Mouse (Mus musculus): Measurements from ENCODE around the gene Gm340. TPM values are rescaled to one million over a fixed set of nuclear protein-coding genes. Genes with fewer than 3 reads are reported as not detected.

The Gm340 gene
- polyA plus RNA-seq (2016; fragmentation: Nextera tagmentation; extraction: Ambion mirVana), result 3.1 and 3.4 TPM in 2 replicates

GRCm38 (mm10) chr19:41581706-41582420 lies at the start of gene Gm340:
TSS of gene Gm340 (plus strand) at chr19:41582370.
- Histone ChIP-seq H3K27ac (no peak within 1 kb of the TSS), H3K9me3 (no peaks in the 10 kb centered on the region), H3K9ac (no peak within 1 kb of the TSS), H3K27me3 (replicated peaks) (no peaks in the 10 kb centered on the region), H3K4me3 (no peak within 1 kb of the TSS), H3K36me3 (peaks cover 50% of the 10 kb centered on the region), H3K4me1 (no peaks in the 10 kb centered on the region), H3K4me2 (replicated peaks) (no peak within 1 kb of the TSS)
- no peak for ATAC-seq (ENCODE audit: low FRiP score, low read depth)
- WGBS, result 94% methylated on average over 23 of the region's 23 CpGs

- 91% methylated on average over 3 of the region's 3 CpGs for WGBS
- ATAC-seq (ENCODE audit: low FRiP score, low read depth), result no peak
- H3K9ac ChIP-seq, result no peak overlapping the region
These were observed 48.1 kb upstream of the Gm340 start for GRCm38 (mm10) chr19:41534021-41534420.

GRCm38 (mm10) chr19:41556981-41557380 lies 25.2 kb upstream of the Gm340 start:
- Histone ChIP-seq H3K4me3 (no peak overlapping the region), H3K27me3 (replicated peaks) (no peaks in the 10 kb centered on the region), H3K27ac (no peak overlapping the region), H3K4me1 (no peaks in the 10 kb centered on the region), H3K9ac (no peak overlapping the region), H3K36me3 (peaks cover 26% of the 10 kb centered on the region), H3K4me2 (replicated peaks) (no peak overlapping the region), H3K9me3 (no peaks in the 10 kb centered on the region)
- ATAC-seq (ENCODE audit: low FRiP score, low read depth), result no peak
- WGBS, result 88% methylated on average over 4 of the region's 4 CpGs

More at GRCm38 (mm10) chr19:41534021-41534420, 48.1 kb upstream of the Gm340 start:
- Histone ChIP-seq H3K36me3 (peaks cover 5% of the 10 kb centered on the region; the same call in 1 of the 2 replicates), H3K9me3 (no peaks in the 10 kb centered on the region), H3K27ac (no peak overlapping the region), H3K4me3 (no peak overlapping the region), H3K4me1 (no peaks in the 10 kb centered on the region), H3K27me3 (replicated peaks) (no peaks in the 10 kb centered on the region), H3K4me2 (replicated peaks) (no peak overlapping the region)

GRCm38 (mm10) chr19:41557491-41557890 lies 24.7 kb upstream of the Gm340 start:
- H3K9me3 ChIP-seq, result no peaks in the 10 kb centered on the region
- no peak overlapping the region for H3K27ac ChIP-seq
- ATAC-seq (ENCODE audit: low FRiP score, low read depth), result no peak
- 92% methylated on average over 4 of the region's 4 CpGs for WGBS
- H3K4me2 ChIP-seq (replicated peaks), result no peak overlapping the region
- no peaks in the 10 kb centered on the region for H3K27me3 ChIP-seq (replicated peaks)
- H3K36me3 ChIP-seq, result peaks cover 23% of the 10 kb centered on the region
- H3K4me3 ChIP-seq, result no peak overlapping the region
- H3K4me1 ChIP-seq, result no peaks in the 10 kb centered on the region
- H3K9ac ChIP-seq, result no peak overlapping the region

GRCm38 (mm10) chr19:41558891-41559486 lies 23.2 kb upstream of the Gm340 start:
- no peak overlapping the region for H3K4me2 ChIP-seq (replicated peaks)
- no peaks in the 10 kb centered on the region for H3K4me1 ChIP-seq
- H3K9me3 ChIP-seq, result no peaks in the 10 kb centered on the region
- 91% methylated on average over 9 of the region's 9 CpGs for WGBS
- peaks cover 22% of the 10 kb centered on the region for H3K36me3 ChIP-seq
- no peak for ATAC-seq (ENCODE audit: low FRiP score, low read depth)
- H3K27ac ChIP-seq, result no peak overlapping the region
- H3K4me3 ChIP-seq, result no peak overlapping the region
- no peaks in the 10 kb centered on the region for H3K27me3 ChIP-seq (replicated peaks)
- no peak overlapping the region for H3K9ac ChIP-seq

GRCm38 (mm10) chr19:41560856-41561255 lies 21.3 kb upstream of the Gm340 start:
- 95% methylated on average over 3 of the region's 3 CpGs for WGBS
- no peak overlapping the region for H3K4me3 ChIP-seq
- H3K9ac ChIP-seq, result no peak overlapping the region
- H3K27me3 ChIP-seq (replicated peaks), result no peaks in the 10 kb centered on the region
- peaks cover 18% of the 10 kb centered on the region for H3K36me3 ChIP-seq
- H3K4me1 ChIP-seq, result no peaks in the 10 kb centered on the region
- no peak for ATAC-seq (ENCODE audit: low FRiP score, low read depth)
- no peaks in the 10 kb centered on the region for H3K9me3 ChIP-seq
- no peak overlapping the region for H3K27ac ChIP-seq
- H3K4me2 ChIP-seq (replicated peaks), result no peak overlapping the region

- no peaks in the 10 kb centered on the region for H3K9me3 ChIP-seq
- no peaks in the 10 kb centered on the region for H3K36me3 ChIP-seq
- no peaks in the 10 kb centered on the region for H3K4me1 ChIP-seq
- no peak overlapping the region for H3K4me2 ChIP-seq (replicated peaks)
- no peaks in the 10 kb centered on the region for H3K27me3 ChIP-seq (replicated peaks)
- ATAC-seq (ENCODE audit: low FRiP score, low read depth), result no peak
- H3K9ac ChIP-seq, result no peak overlapping the region
- WGBS, result 80% methylated on average over 2 of the region's 2 CpGs
- no peak overlapping the region for H3K4me3 ChIP-seq
- no peak overlapping the region for H3K27ac ChIP-seq
These were observed 13.4 kb upstream of the Gm340 start for GRCm38 (mm10) chr19:41568791-41569190.

GRCm38 (mm10) chr19:41573700-41574099 lies 8.5 kb upstream of the Gm340 start:
- Histone ChIP-seq H3K9me3 (no peaks in the 10 kb centered on the region), H3K4me1 (no peaks in the 10 kb centered on the region), H3K36me3 (no peaks in the 10 kb centered on the region), H3K9ac (no peak overlapping the region), H3K4me2 (replicated peaks) (no peak overlapping the region), H3K27ac (no peak overlapping the region), H3K27me3 (replicated peaks) (no peaks in the 10 kb centered on the region), H3K4me3 (no peak overlapping the region)
- no peak for ATAC-seq (ENCODE audit: low FRiP score, low read depth)
- 93% methylated on average over 2 of the region's 2 CpGs for WGBS

GRCm38 (mm10) chr19:41577576-41577975 lies 4.6 kb upstream of the Gm340 start:
- Histone ChIP-seq H3K36me3 (peaks cover 14% of the 10 kb centered on the region), H3K4me1 (no peaks in the 10 kb centered on the region), H3K9me3 (no peaks in the 10 kb centered on the region), H3K9ac (no peak overlapping the region), H3K4me2 (replicated peaks) (no peak overlapping the region), H3K27ac (no peak overlapping the region), H3K4me3 (no peak overlapping the region), H3K27me3 (replicated peaks) (no peaks in the 10 kb centered on the region)
- no peak for ATAC-seq (ENCODE audit: low FRiP score, low read depth)

GRCm38 (mm10) chr19:41579311-41579920 lies 2.8 kb upstream of the Gm340 start:
- Histone ChIP-seq H3K4me2 (replicated peaks) (no peak overlapping the region), H3K36me3 (peaks cover 32% of the 10 kb centered on the region)
- WGBS, result 91% methylated on average over 4 of the region's 4 CpGs

GRCm38 (mm10) chr19:41582918-41583514 lies 846 bp downstream of the Gm340 start:
- peaks cover 50% of the 10 kb centered on the region for H3K36me3 ChIP-seq
- ATAC-seq (ENCODE audit: low FRiP score, low read depth), result no peak
- H3K27ac ChIP-seq, result no peak overlapping the region
- no peaks in the 10 kb centered on the region for H3K27me3 ChIP-seq (replicated peaks)
- no peaks in the 10 kb centered on the region for H3K9me3 ChIP-seq
- H3K4me3 ChIP-seq, result no peak overlapping the region
- no peak overlapping the region for H3K4me2 ChIP-seq (replicated peaks)
- no peak overlapping the region for H3K9ac ChIP-seq
- 95% methylated on average over 5 of the region's 5 CpGs for WGBS
- no peaks in the 10 kb centered on the region for H3K4me1 ChIP-seq

More at GRCm38 (mm10) chr19:41579311-41579920, 2.8 kb upstream of the Gm340 start:
- Histone ChIP-seq H3K27me3 (replicated peaks) (no peaks in the 10 kb centered on the region), H3K27ac (no peak overlapping the region), H3K9ac (no peak overlapping the region), H3K4me1 (no peaks in the 10 kb centered on the region), H3K4me3 (no peak overlapping the region), H3K9me3 (no peaks in the 10 kb centered on the region)
- no peak for ATAC-seq (ENCODE audit: low FRiP score, low read depth)

GRCm38 (mm10) chr19:41586752-41587151 lies 4.6 kb downstream of the Gm340 start:
- peaks cover 44% of the 10 kb centered on the region for H3K36me3 ChIP-seq
- H3K9me3 ChIP-seq, result no peaks in the 10 kb centered on the region
- no peak overlapping the region for H3K4me3 ChIP-seq
- no peak overlapping the region for H3K9ac ChIP-seq
- H3K4me2 ChIP-seq (replicated peaks), result no peak overlapping the region
- no peak overlapping the region for H3K27ac ChIP-seq
- WGBS, result 93% methylated on average over 10 of the region's 10 CpGs
- ATAC-seq (ENCODE audit: low FRiP score, low read depth), result no peak
- no peaks in the 10 kb centered on the region for H3K27me3 ChIP-seq (replicated peaks)
- peaks cover under 1% of the 10 kb centered on the region; the same call in 1 of the 2 replicates for H3K4me1 ChIP-seq

All from neural tube, embryonic 12.5 days (tissue).